Mouse (Mus musculus) kidney, embryonic 16.5 days (tissue): Measurements from ENCODE around the gene Map3k15. TPM values are rescaled to one million over a fixed set of nuclear protein-coding genes. Genes with fewer than 3 reads are reported as not detected.

Source experiments
- ATAC-seq: fragments of 200-750 bp; cut with Nextera tagmentation; 2 replicates; pipeline ENCODE4 v1.8.0; 2017; ENCODE audit warnings: moderate TSS enrichment; ENCODE audit not compliant: low FRiP score, low TSS enrichment
- H3K27ac ChIP-seq: fragments of 300-500 bp; sonication (generic); 2 replicates; pipeline ENCODE4 v1.5.1; 2014; ENCODE audit warnings: low read length
- H3K27me3 ChIP-seq: fragments of 300-500 bp; sonication (generic); 2 replicates; pipeline ENCODE4 v1.6.1; 2014; ENCODE audit warnings: low read length, control low read depth, mixed read lengths; ENCODE audit not compliant: insufficient read depth
- H3K36me3 ChIP-seq: fragments of 300-500 bp; sonication (generic); 2 replicates; pipeline ENCODE4 v1.6.1; 2014; ENCODE audit warnings: low read length, control low read depth, mixed read lengths; ENCODE audit not compliant: insufficient read depth
- H3K4me1 ChIP-seq: fragments of 300-500 bp; sonication (generic); 2 replicates; pipeline ENCODE4 v1.6.1; 2014; ENCODE audit warnings: low read length, control low read depth, mixed read lengths; ENCODE audit not compliant: insufficient read depth
- H3K4me2 ChIP-seq: fragments of 300-500 bp; sonication (generic); replicated peaks from 2 replicates; pipeline ENCODE4 v1.6.1; 2014; ENCODE audit warnings: low read depth, low read length
- H3K4me3 ChIP-seq: fragments of 300-500 bp; sonication (generic); 2 replicates; pipeline ENCODE4 v1.5.1; 2014; ENCODE audit warnings: mild to moderate bottlenecking, low read length
- H3K9ac ChIP-seq: fragments of 300-500 bp; sonication (generic); replicated peaks from 2 replicates; pipeline ENCODE4 v1.6.1; 2014; ENCODE audit warnings: low read length
- H3K9me3 ChIP-seq: fragments of 300-500 bp; sonication (generic); 2 replicates; pipeline ENCODE4 v1.6.1; 2016; ENCODE audit warnings: low read length, control low read depth
- WGBS: fragments of 180-500 bp; shearing (Covaris S2); extraction: QIAGEN DNeasy Blood & Tissue Kit; methylation state at CpG from one replicate; pipeline ENCODE4 v1.1.7; 2014; 5-methylcytosine and 5-hydroxymethylcytosine counted together
- polyA plus RNA-seq: library from polyadenylated mRNA; unstranded; fragments of >200 nt; fragmentation: Nextera tagmentation; extraction: Ambion mirVana; gene quantifications from 2 replicates; pipeline ENCODE4 v1.2.1, GENCODE M21; 2015

Gene Map3k15
- 0.39 and 0.45 TPM in 2 replicates for polyA plus RNA-seq

DNA sequence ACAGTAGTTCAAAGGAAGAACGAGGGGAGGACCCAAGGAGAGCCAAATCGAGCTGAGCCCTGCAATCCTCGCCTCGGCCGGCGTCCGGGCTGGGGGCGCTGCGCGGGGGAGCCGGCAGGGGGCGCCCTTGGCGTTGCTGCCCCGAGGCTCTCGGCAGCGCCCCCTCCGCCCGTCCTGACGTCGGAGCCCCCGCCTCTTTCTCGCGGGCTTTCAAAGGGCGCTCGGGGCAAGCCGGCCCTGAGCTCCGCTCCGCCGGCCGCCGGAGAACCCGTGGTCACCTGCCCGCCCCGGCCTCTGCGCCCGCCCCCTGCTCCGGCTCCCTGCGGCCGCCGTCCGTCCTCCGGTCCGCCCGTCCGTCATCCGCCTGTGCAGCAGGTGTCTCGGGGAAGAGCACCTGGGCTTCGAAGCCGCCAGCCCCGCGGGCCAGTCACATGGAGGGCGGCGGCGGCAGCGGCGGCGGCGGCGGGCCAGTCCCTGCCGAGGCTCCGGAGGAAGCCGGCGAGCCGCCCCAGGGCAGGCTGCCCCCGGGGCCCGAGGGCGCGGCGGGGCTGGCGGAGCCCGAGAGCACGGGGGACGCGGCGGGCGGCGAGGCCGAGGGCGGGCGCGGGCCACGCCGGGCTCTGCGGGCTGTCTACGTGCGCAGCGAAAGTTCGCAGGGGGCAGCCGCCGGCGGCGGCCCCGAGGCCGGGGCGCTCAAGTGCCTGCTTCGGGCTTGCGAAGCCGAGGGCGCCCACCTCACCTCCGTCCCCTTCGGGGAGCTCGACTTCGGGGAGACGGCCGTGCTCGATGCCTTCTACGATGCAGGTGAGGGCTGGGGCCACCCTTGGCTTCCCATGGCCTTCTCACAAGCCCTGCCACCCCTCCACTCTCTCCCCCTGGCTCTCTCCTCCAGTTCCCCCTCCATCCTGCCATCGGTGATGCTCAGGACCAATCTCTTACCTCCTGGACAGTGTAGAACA, at the start of gene Map3k15:
Map3k15 (plus strand) TSS at position 432 of the 959 bp plus-strand sequence.
- peak; percentile 88 for ATAC-seq
- no peaks in the 10 kb centered on the region for H3K9me3 ChIP-seq
- no peak within 1 kb of the TSS for H3K27ac ChIP-seq
- peak within 1 kb of the TSS; percentile 77 for H3K4me2 ChIP-seq
- 36% methylated on average over 49 of the region's 108 CpGs for WGBS
- no peaks in the 10 kb centered on the region for H3K36me3 ChIP-seq
- peak within 1 kb of the TSS; percentile 55 for H3K9ac ChIP-seq
- peaks cover 32% of the 10 kb centered on the region; the same call in 1 of the 2 replicates for H3K27me3 ChIP-seq
- H3K4me3 ChIP-seq: peak within 1 kb of the TSS; percentile 47
- no peaks in the 10 kb centered on the region for H3K4me1 ChIP-seq

DNA sequence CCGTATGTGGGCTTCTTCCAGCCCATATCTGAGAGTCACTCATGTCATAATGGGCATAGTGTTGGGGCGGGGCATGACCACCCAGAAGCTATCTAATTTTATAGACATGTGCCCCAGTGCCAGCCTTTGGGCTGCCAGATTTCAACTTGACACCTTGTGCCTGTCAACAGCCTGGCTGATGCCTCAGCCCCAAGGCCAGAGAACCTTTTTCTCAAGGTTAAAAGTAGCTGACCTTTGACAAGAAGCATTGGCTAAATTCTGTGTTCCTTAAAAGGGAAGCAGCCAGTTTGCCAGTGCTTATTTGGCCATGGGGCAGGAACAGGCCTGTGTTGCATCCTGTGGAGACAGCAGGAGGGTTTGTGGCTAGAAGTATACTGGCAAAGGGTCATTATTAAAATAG, 45.7 kb upstream of the Map3k15 start:
- Histone ChIP-seq H3K4me1 (no peaks in the 10 kb centered on the region), H3K4me3 (no peak overlapping the region), H3K9me3 (no peaks in the 10 kb centered on the region), H3K4me2 (no peak overlapping the region), H3K27me3 (peaks cover 7% of the 10 kb centered on the region; the same call in 1 of the 2 replicates), H3K27ac (no peak overlapping the region), H3K9ac (no peak overlapping the region), H3K36me3 (no peaks in the 10 kb centered on the region)
- WGBS: 84% methylated on average over 2 of the region's 2 CpGs
- no peak for ATAC-seq

DNA sequence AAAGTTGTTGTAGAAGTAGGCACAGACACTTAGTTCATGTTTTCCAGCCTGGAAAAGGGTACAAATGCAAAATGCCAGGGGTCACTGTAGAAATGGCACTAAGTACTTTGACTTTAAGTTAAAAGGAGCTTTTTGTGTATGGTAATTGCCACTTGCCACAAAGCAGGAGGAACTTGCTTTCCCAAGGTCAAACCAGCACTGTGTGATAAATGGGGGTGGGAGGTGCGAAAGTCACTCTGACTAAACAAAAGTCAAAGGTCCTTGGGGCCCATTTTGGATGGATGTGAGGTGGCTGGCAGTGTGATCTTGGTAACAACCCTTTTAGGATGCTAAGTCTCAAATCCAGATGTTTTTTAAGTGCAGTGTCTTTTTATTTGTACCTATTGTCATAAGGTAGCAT, 44.6 kb upstream of the Map3k15 start:
- 72% methylated on average over 1 of the region's 1 CpGs for WGBS
- no peaks in the 10 kb centered on the region for H3K36me3 ChIP-seq

DNA sequence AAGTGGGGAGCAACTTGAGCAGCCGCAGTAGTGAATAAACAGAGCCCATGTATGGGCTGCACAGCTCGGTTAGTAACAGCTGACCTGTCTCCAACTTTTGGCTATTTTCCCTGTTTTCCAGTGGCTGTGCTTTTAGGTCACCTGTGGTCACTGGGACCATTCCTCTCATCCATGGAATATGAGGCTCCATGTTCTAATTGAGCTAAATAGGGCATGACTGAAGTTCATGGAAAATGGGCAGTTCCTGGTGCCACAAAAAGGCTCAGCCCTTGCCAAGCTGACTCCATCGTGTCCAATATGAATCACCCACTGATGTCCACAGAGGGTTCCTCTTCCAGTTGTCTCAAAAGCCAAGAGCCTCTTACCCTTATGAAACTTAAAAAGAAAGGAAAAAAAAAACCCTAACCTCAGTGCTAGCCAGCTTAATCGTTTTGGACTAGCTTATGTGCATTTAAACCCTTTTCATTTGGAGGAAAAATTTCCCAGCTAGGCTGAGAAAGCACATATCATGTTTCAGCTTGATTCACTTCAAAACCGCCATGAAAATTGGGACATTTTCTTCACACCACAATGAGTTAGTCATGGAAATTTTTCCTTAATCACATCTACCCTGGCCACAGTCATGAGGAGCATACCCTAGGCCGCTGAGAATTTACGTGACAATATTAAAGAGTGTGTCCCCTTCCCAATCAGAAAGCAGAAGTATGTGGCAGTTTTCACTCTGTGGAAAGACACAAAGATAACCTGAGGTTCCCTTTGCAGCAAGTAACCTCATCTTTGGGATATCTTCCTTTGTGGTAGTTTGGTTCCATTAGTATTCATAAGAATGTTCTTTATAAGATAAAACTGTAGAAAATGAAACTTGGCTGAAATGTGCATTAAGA, 34.4 kb upstream of the Map3k15 start:
- 80% methylated on average over 7 of the region's 7 CpGs for WGBS
- no peak overlapping the region for H3K4me3 ChIP-seq
- H3K9ac ChIP-seq: no peak overlapping the region
- no peaks in the 10 kb centered on the region for H3K36me3 ChIP-seq
- peaks cover 7% of the 10 kb centered on the region; the same call in 1 of the 2 replicates for H3K27me3 ChIP-seq
- no peaks in the 10 kb centered on the region for H3K9me3 ChIP-seq
- H3K27ac ChIP-seq: no peak overlapping the region
- H3K4me1 ChIP-seq: no peaks in the 10 kb centered on the region
- no peak for ATAC-seq
- H3K4me2 ChIP-seq: no peak overlapping the region

More for the DNA sequence above, 44.6 kb upstream of the Map3k15 start:
- no peak overlapping the region for H3K4me2 ChIP-seq
- H3K9ac ChIP-seq: no peak overlapping the region
- H3K4me3 ChIP-seq: no peak overlapping the region
- ATAC-seq: no peak
- no peak overlapping the region for H3K27ac ChIP-seq
- no peaks in the 10 kb centered on the region for H3K4me1 ChIP-seq
- H3K9me3 ChIP-seq: no peaks in the 10 kb centered on the region
- H3K27me3 ChIP-seq: peaks cover 7% of the 10 kb centered on the region; the same call in 1 of the 2 replicates

DNA sequence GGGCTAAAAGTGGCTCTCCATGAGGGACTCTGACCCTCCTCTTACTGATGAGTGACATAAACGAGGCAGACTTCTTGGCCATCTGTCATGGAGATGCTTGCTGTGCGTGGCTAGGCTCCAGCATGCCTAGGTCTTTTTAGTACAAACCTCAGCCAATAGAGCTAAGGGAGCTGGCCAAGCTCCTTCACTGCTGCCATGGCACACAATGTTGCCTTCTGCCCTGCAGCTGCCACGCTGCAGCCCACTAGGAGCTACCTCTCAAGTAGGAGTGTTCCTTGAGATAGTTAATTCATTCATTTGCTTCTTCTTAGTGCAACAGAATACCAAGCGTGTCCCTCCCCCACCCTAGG, 33.8 kb upstream of the Map3k15 start:
- ATAC-seq: no peak
- WGBS: 72% methylated on average over 4 of the region's 4 CpGs

DNA sequence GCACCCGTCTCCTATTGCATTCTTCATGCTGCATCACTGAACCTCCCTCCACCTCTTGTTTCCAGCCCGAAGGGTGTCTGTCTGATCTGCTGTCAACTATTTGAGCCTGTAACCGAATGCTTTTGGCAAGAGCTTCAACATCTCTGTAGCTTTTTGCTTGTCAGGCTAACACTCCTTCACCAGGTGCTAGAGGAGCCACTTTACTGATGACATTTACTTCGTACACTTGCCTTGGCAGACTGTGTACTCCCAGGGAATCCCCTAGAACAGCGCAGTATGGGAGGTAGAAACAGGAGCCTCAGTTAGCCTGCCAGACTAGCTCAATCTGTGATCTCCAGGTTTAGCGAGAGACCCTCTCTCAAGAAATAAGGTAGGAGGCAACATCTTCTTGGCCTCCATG, 32.8 kb upstream of the Map3k15 start:
- Histone ChIP-seq H3K36me3 (no peaks in the 10 kb centered on the region), H3K4me2 (no peak overlapping the region), H3K4me1 (no peaks in the 10 kb centered on the region), H3K9me3 (no peaks in the 10 kb centered on the region), H3K9ac (no peak overlapping the region), H3K27ac (no peak overlapping the region), H3K27me3 (peaks cover 7% of the 10 kb centered on the region; the same call in 1 of the 2 replicates), H3K4me3 (no peak overlapping the region)
- WGBS: 77% methylated on average over 6 of the region's 6 CpGs
- ATAC-seq: no peak

More for the DNA sequence above, 33.8 kb upstream of the Map3k15 start:
- Histone ChIP-seq H3K27ac (no peak overlapping the region), H3K4me1 (no peaks in the 10 kb centered on the region), H3K9me3 (no peaks in the 10 kb centered on the region), H3K4me3 (no peak overlapping the region), H3K9ac (no peak overlapping the region), H3K4me2 (no peak overlapping the region), H3K27me3 (peaks cover 7% of the 10 kb centered on the region; the same call in 1 of the 2 replicates), H3K36me3 (no peaks in the 10 kb centered on the region)

DNA sequence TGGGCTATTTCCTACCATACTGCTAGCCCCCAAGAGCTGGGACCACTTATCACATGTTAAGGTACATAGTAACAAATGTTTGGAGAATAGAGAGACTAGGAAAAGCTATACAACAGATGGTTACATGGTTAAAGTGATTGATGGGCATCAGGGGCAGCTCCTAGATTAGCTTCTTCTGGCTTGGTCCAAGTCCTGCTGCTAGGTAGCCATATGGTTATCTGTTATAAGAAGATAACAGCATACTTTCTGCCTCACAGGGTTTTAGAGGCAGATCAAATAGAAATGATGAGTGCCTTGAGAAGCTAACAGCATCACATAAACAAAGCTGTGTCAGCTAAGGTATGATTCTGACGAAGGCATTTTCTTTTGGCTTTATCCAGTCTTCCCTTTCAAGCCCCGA, 26.8 kb upstream of the Map3k15 start:
- 88% methylated on average over 2 of the region's 2 CpGs for WGBS
- no peak for ATAC-seq
- Histone ChIP-seq H3K9me3 (no peaks in the 10 kb centered on the region), H3K36me3 (no peaks in the 10 kb centered on the region), H3K27me3 (peaks cover 7% of the 10 kb centered on the region), H3K27ac (no peak overlapping the region), H3K9ac (no peak overlapping the region), H3K4me1 (no peaks in the 10 kb centered on the region), H3K4me2 (no peak overlapping the region), H3K4me3 (no peak overlapping the region)

DNA sequence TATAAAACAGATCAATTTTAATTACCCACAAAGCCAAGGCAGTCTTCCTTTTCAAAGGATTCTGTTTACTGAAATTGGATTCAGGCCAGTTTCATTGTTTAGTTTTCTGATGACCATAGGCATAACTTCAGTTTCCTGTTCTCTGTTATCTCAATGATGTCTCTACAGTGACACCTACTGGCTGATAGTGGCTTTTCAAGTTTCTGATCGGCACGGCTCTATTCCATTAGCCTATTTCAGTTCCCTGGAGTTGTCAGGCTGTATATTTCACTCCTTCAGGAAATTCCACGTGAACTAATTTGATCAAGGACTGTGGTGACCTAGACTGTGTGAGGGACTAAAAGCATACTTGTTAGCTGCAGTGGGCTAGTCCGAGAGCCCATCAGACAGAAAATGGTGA, 25.0 kb upstream of the Map3k15 start:
- Histone ChIP-seq H3K4me2 (no peak overlapping the region), H3K27me3 (peaks cover 7% of the 10 kb centered on the region), H3K36me3 (no peaks in the 10 kb centered on the region), H3K4me3 (no peak overlapping the region), H3K27ac (no peak overlapping the region), H3K9ac (no peak overlapping the region), H3K4me1 (no peaks in the 10 kb centered on the region), H3K9me3 (no peaks in the 10 kb centered on the region)
- WGBS: 30% methylated on average over 4 of the region's 4 CpGs
- ATAC-seq: peak; percentile 46

DNA sequence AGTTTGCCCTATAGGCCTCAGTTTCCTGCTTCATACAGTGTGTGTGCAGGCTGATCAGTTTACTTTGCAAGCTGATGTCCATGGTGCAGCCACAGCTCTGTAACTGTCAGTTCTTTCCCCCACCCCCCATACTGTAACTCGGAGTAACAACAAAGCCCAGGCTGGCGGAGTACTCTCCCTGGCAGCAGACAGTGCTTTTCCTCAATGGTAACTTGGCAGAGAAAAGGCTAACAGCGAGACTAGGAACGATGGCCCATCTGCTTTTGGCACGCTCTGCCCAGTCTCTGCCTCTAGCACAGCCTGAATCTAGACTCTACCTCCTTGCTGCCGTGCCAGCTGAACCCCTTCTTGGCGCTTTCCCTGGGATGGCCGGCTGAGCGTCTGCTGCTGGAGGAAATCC, 24.3 kb upstream of the Map3k15 start:
- H3K36me3 ChIP-seq: no peaks in the 10 kb centered on the region
- H3K4me3 ChIP-seq: no peak overlapping the region
- 92% methylated on average over 9 of the region's 9 CpGs for WGBS
- H3K27ac ChIP-seq: no peak overlapping the region
- H3K27me3 ChIP-seq: peaks cover 7% of the 10 kb centered on the region
- H3K4me2 ChIP-seq: no peak overlapping the region
- no peaks in the 10 kb centered on the region for H3K9me3 ChIP-seq
- ATAC-seq: no peak
- H3K4me1 ChIP-seq: no peaks in the 10 kb centered on the region
- H3K9ac ChIP-seq: no peak overlapping the region
